Mouse (Mus musculus) large intestine, adult 2 months (tissue): ENCODE measurements at regions not wholly inside any gene's neighbourhood (a gene's known extent, or its start where the extent isn't known, plus 50 kb on each side); places are given as distances from the start of the nearest gene placed in this dataset.

Source experiments
- DNase-seq: peaks from one replicate; pipeline ENCODE4 v3.0.0-alpha.2; 2012; ENCODE audit warnings: low read depth, low spot score
- WGBS: fragments of 180-500 bp; shearing (Covaris S2); methylation state at CpG from one replicate; pipeline ENCODE4 v1.1.7; 2018; 5-methylcytosine and 5-hydroxymethylcytosine counted together

GRCm38 (mm10) chr2:75512422-75513170 lies 146.5 kb upstream of the Hnrnpa3 start:
- DNase-seq = no peak
- WGBS = 50% methylated on average over 8 of the region's 8 CpGs

- WGBS = 73% methylated on average over 6 of the region's 6 CpGs
These were observed 144.9 kb upstream of the Hnrnpa3 start for GRCm38 (mm10) chr2:75514171-75514570.

GRCm38 (mm10) chr2:75516223-75516622 lies 142.8 kb upstream of the Hnrnpa3 start:
- 10% methylated on average over 11 of the region's 11 CpGs for WGBS
- no peak for DNase-seq

More at GRCm38 (mm10) chr2:75514171-75514570, 144.9 kb upstream of the Hnrnpa3 start:
- DNase-seq = no peak

GRCm38 (mm10) chr2:75517096-75517495 lies 142.0 kb upstream of the Hnrnpa3 start:
- DNase-seq = no peak
- WGBS = 89% methylated on average over 3 of the region's 3 CpGs

- WGBS = 81% methylated on average over 1 of the region's 1 CpGs
- no peak for DNase-seq
These were observed 140.5 kb upstream of the Hnrnpa3 start for GRCm38 (mm10) chr2:75518607-75519006.

- 26% methylated on average over 3 of the region's 3 CpGs for WGBS
- DNase-seq = no peak
These were observed 133.5 kb upstream of the Hnrnpa3 start for GRCm38 (mm10) chr2:75525562-75525961.

GRCm38 (mm10) chr2:75528706-75529105 lies 130.4 kb upstream of the Hnrnpa3 start:
- DNase-seq = no peak
- 80% methylated on average over 2 of the region's 2 CpGs for WGBS

GRCm38 (mm10) chr2:75538114-75538513 lies 120.9 kb upstream of the Hnrnpa3 start:
- DNase-seq = no peak
- 35% methylated on average over 4 of the region's 4 CpGs for WGBS

GRCm38 (mm10) chr2:75539726-75540125 lies 119.3 kb upstream of the Hnrnpa3 start:
- WGBS = 92% methylated on average over 6 of the region's 6 CpGs
- DNase-seq = no peak

- WGBS = 81% methylated on average over 5 of the region's 5 CpGs
- DNase-seq = no peak
These were observed 116.7 kb upstream of the Hnrnpa3 start for GRCm38 (mm10) chr2:75542331-75542730.

GRCm38 (mm10) chr2:75542781-75543180 lies 116.3 kb upstream of the Hnrnpa3 start:
- 60% methylated on average over 5 of the region's 5 CpGs for WGBS
- no peak for DNase-seq

- whole genome bisulfite sequencing = 74% methylated on average over 7 of the region's 7 CpGs
- no peak for DNase-seq
These were observed 113.1 kb upstream of the Hnrnpa3 start for GRCm38 (mm10) chr2:75545971-75546370.

GRCm38 (mm10) chr2:75555676-75556075 lies 103.4 kb upstream of the Hnrnpa3 start:
- WGBS = 60% methylated on average over 8 of the region's 8 CpGs
- no peak for DNase-seq

- 62% methylated on average over 7 of the region's 7 CpGs for WGBS
- no peak for DNase-seq
These were observed 102.3 kb upstream of the Hnrnpa3 start for GRCm38 (mm10) chr2:75556744-75557143.

- DNase-seq = no peak
- WGBS = 65% methylated on average over 11 of the region's 11 CpGs
These were observed 101.7 kb upstream of the Hnrnpa3 start for GRCm38 (mm10) chr2:75557392-75557791.

GRCm38 (mm10) chr2:75559920-75560319 lies 99.1 kb upstream of the Hnrnpa3 start:
- DNase-seq = no peak
- WGBS = 74% methylated on average over 6 of the region's 6 CpGs

GRCm38 (mm10) chr2:75563253-75563913 lies 95.7 kb upstream of the Hnrnpa3 start:
- no peak for DNase-seq
- 36% methylated on average over 9 of the region's 9 CpGs for WGBS

- no peak for DNase-seq
- WGBS = 67% methylated on average over 5 of the region's 5 CpGs
These were observed 94.3 kb upstream of the Hnrnpa3 start for GRCm38 (mm10) chr2:75564809-75565208.

- DNase-seq = no peak
- WGBS = 76% methylated on average over 4 of the region's 4 CpGs
These were observed 91.9 kb upstream of the Hnrnpa3 start for GRCm38 (mm10) chr2:75567131-75567530.

GRCm38 (mm10) chr2:75569756-75570155 lies 89.3 kb upstream of the Hnrnpa3 start:
- no peak for DNase-seq
- WGBS = 85% methylated on average over 6 of the region's 6 CpGs

- WGBS = 62% methylated on average over 2 of the region's 2 CpGs
- no peak for DNase-seq
These were observed 88.8 kb upstream of the Hnrnpa3 start for GRCm38 (mm10) chr2:75570246-75570645.
